Mouse (Mus musculus) adrenal gland, postnatal 10 days (tissue): ENCODE results near the gene Btnl6. TPM values are rescaled to one million over a fixed set of nuclear protein-coding genes. Genes with fewer than 3 reads are reported as not detected.
"Not testable (repeated sequence)": the region's sequence is repeated elsewhere in the genome, so short reads cannot be mapped to it uniquely, and the experiment has no call there.

Experiments
- DNase-seq: peaks from one replicate; pipeline ENCODE4 v3.0.0; 2021; ENCODE audit warnings: mixed read lengths
- total RNA-seq, 2 experiments: library from RNA; stranded (reverse); gene quantifications; 2 replicates each; pipeline ENCODE4 v1.2.3; 2021

Btnl6 gene
- total RNA-seq, 2 experiments from 2014 or later = not detected

DNA sequence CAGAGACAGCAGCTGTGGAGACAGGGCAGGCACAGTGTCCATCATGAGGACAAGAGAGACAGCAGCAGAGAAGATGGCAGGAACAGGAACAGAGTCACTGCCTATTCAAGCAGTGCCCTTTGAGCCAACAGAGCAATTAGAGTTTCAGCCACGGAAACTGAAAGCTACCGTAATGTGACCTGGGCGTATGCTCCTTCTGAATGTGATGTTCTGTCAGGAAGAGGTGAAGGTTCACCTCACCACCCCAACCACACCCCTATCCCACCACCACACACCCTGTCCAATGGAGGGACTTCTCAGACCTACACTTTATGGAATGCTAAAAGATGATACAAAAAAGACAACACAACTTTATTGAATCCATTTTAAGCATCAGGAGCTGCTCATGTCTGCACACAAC lies 19.8 kb downstream of the Btnl6 start:
- DNase-seq = not testable (repeated sequence)

DNA sequence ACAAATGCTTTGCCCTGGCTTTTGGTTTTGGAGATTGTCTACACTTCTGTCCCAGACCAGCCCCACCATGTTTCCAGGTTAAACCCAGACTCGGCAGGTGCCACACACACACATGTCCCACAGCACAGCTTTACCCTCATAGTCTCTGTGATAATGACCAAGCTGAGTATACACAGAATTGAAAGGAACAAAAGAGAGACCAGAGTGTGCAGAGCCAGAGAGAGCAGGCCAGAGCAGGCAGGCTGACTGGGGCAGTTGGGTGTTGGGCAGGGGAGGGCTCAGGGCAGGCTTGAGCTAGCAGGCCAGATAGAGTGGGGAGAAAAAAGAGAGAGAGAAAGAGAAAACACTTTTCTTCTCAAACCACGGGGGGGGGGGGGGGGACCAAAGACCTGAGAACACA lies 20.6 kb downstream of the Btnl6 start:
- no peak for DNase-seq

- DNase-seq = not testable (repeated sequence)
Observed at GRCm38 (mm10) chr17:34495156-34495555, 22.0 kb downstream of the Btnl6 start.

DNA sequence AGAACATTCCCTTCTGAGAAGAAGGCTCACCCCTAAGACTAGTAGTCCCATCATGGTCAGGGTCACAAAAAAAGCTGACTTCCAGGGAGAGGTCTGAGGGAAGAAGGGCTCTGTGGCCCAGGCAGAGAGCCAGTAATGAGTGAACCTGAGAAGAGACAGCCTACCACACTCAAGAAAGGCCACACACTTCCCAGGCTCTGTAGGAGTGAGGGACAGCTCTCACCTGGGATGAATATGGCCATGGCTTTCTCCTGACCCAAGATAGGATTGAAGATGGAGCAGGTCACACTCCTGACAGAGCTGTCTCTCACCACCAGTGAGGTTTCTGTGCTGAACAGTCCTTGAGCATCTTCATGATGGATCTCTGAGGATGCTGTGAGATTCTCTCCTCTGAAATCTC lies 24.4 kb downstream of the Btnl6 start:
- DNase-seq = no peak

- DNase-seq = not testable (repeated sequence)
Observed at GRCm38 (mm10) chr17:34477238-34478013, 39.7 kb downstream of the Btnl6 start, which contains the start of gene Btnl4. Gene Btnl4 (minus strand): TSS chr17:34477318.

GRCm38 (mm10) chr17:34476427-34476826 lies 40.7 kb downstream of the Btnl6 start:
- DNase-seq = no peak

DNA sequence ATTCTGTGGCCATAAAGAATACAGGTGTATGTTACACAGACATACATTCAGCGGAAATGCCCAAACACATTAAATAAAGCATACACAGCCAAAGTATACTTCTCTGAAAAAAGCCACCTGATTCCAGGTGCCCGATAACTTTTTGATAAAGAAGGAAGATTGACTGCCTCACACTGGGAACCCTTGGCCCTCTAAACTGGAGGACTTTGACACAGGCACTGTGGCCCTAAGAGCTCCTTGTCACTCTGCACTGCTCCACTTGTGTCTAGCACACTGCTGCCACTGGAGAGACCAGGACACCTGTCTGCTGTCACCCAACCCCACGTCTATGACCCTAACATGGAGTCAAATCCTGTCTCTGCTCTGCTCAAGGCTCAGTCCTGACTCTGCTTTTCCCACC lies 42.1 kb downstream of the Btnl6 start:
- no peak for DNase-seq

GRCm38 (mm10) chr17:34470491-34470890 lies 46.7 kb downstream of the Btnl6 start:
- DNase-seq = no peak

DNA sequence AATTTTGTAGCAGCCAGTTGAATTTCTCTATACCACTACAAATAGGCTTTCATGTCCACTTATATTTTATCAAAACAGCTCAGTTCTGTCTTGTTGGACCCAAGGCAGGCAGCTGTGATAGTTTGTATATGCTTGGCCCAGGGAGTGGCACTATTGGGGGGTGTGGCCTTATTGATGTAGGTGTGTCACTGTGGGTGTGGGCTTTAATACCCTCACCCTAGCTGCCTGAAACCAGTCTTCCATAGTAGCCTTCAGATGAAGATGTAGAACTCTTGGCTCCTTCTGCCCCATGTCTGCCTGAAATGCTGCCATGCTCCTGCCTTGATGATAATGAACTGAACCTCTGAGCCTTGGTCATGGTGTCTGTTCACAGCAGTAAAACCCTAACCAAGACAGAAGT lies 51.2 kb downstream of the Btnl6 start:
- DNase-seq = not testable (repeated sequence)

- DNase-seq = no peak
Observed at GRCm38 (mm10) chr17:34459255-34459654, 57.9 kb downstream of the Btnl6 start.

Other genes starting within 250 kb of the Btnl6 start
- gene H2-Aa, start 229.5 kb downstream of the Btnl6 start, total RNA-seq = 10 to 100 TPM; 40.5 to 44.8 TPM
- gene H2-Eb1, start 211.5 kb downstream of the Btnl6 start, total RNA-seq = 10 to 100 TPM; 33.3 to 37.7 TPM
- gene H2-Eb2, start 191.7 kb downstream of the Btnl6 start, total RNA-seq = under 1 TPM; 0.21 to 0.39 TPM
- under 1 TPM; 0.48 to 0.66 TPM for gene Btnl2, start 162.5 kb downstream of the Btnl6 start, total RNA-seq
- not detected for gene Btnl1, start 140.2 kb downstream of the Btnl6 start, total RNA-seq
- 1 to 10 TPM; 1.5 to 3.6 TPM for gene BC051142, start 118.5 kb downstream of the Btnl6 start, total RNA-seq
- gene Btnl4, start 40.0 kb downstream of the Btnl6 start, total RNA-seq = not detected
- 10 to 100 TPM; 34.9 to 36.3 TPM for gene Notch4, start 46.9 kb upstream of the Btnl6 start, total RNA-seq
- 10 to 100 TPM; 11.0 to 12.1 TPM for gene Gpsm3, start 72.5 kb upstream of the Btnl6 start, total RNA-seq
- 10 to 100 TPM; 39.0 to 52.4 TPM for gene Pbx2, start 73.9 kb upstream of the Btnl6 start, total RNA-seq
- 1 to 10 TPM; 2.0 to 4.3 TPM for gene Ager, start 80.5 kb upstream of the Btnl6 start, total RNA-seq
- gene Rnf5, start 86.3 kb upstream of the Btnl6 start, total RNA-seq = 10 to 100 TPM; 70.4 to 71.5 TPM
- 10 to 100 TPM; 92.7 TPM for gene Agpat1, start 86.9 kb upstream of the Btnl6 start, total RNA-seq
- gene Egfl8, start 98.6 kb upstream of the Btnl6 start, total RNA-seq = 1 to 10 TPM; 6.1 to 9.9 TPM
- gene Ppt2, start 111.2 kb upstream of the Btnl6 start, total RNA-seq = 10 to 100 TPM; 47.8 to 48.0 TPM
- gene Prrt1, start 112.2 kb upstream of the Btnl6 start, total RNA-seq = 1 to 10 TPM; 4.5 to 7.9 TPM
- gene Fkbpl, start 127.4 kb upstream of the Btnl6 start, total RNA-seq = 10 to 100 TPM; 11.8 to 14.4 TPM
- 10 to 100 TPM; 37.8 to 40.1 TPM for gene Atf6b, start 129.8 kb upstream of the Btnl6 start, total RNA-seq
- gene Tnxb, start 153.2 kb upstream of the Btnl6 start, total RNA-seq = 10 to 100 TPM; 40.6 to 47.3 TPM
- gene C4b, start 226.5 kb upstream of the Btnl6 start, total RNA-seq = 100 to 1,000 TPM in 1 of 2 experiments, 10 to 100 TPM in 1; 88.4 to 156 TPM